Mouse (Mus musculus) lung, postnatal 0 days (tissue): Measurements from ENCODE around the gene Nacc1. TPM values are rescaled to one million over a fixed set of nuclear protein-coding genes. Genes with fewer than 3 reads are reported as not detected.

Experiments used
- ATAC-seq: fragments of 200-750 bp; cut with Nextera tagmentation; 2 replicates; pipeline ENCODE4 v1.8.0; 2017; ENCODE audit warnings: moderate library complexity
- DNase-seq: peaks from one replicate; pipeline ENCODE4 v3.0.0-alpha.2; 2016; ENCODE audit warnings: low spot score
- H3K27ac ChIP-seq: fragments of 300-500 bp; sonication (generic); 2 replicates; pipeline ENCODE4 v1.5.1; 2014; ENCODE audit warnings: antibody characterized with exemption, mild to moderate bottlenecking, low read length, mixed read lengths
- H3K27me3 ChIP-seq: fragments of 300-500 bp; sonication (generic); replicated peaks from 2 replicates; pipeline ENCODE4 v1.6.1; 2014; ENCODE audit warnings: low read length, mixed read lengths; ENCODE audit not compliant: insufficient read depth
- H3K36me3 ChIP-seq: fragments of 300-500 bp; sonication (generic); 2 replicates; pipeline ENCODE4 v1.6.1; 2014; ENCODE audit warnings: low read length, mixed read lengths; ENCODE audit not compliant: insufficient read depth
- H3K4me1 ChIP-seq: fragments of 300-500 bp; sonication (generic); 2 replicates; pipeline ENCODE4 v1.6.1; 2014; ENCODE audit warnings: antibody characterized with exemption, low read depth, low read length, mixed read lengths; ENCODE audit not compliant: insufficient read depth
- H3K4me2 ChIP-seq: fragments of 300-500 bp; sonication (generic); replicated peaks from 2 replicates; pipeline ENCODE4 v1.6.1; 2014; ENCODE audit warnings: low read depth, mild to moderate bottlenecking, low read length, moderate library complexity, mixed read lengths
- H3K4me3 ChIP-seq: fragments of 300-500 bp; sonication (generic); 2 replicates; pipeline ENCODE4 v1.5.1; 2014; ENCODE audit warnings: low read depth, low read length
- H3K9ac ChIP-seq: fragments of 300-500 bp; sonication (generic); replicated peaks from 2 replicates; pipeline ENCODE4 v1.6.1; 2014; ENCODE audit warnings: low read depth, mild to moderate bottlenecking
- H3K9me3 ChIP-seq: fragments of 300-500 bp; sonication (generic); 2 replicates; pipeline ENCODE4 v1.6.1; 2016; ENCODE audit warnings: low read length, mixed read lengths
- CTCF ChIP-seq: IDR thresholded peaks from 2 replicates; pipeline ENCODE4 v1.5.1; 2016; ENCODE audit warnings: antibody characterized with exemption, mild to moderate bottlenecking
- EP300 ChIP-seq: IDR thresholded peaks from 2 replicates; pipeline ENCODE4 v1.6.1; 2016; ENCODE audit warnings: antibody characterized with exemption, mild to moderate bottlenecking, control low read depth
- whole genome bisulfite sequencing: fragments of 180-500 bp; shearing (Covaris S2); extraction: QIAGEN DNeasy Blood & Tissue Kit; methylation state at CpG from one replicate; pipeline ENCODE4 v1.1.7; 2014; 5-methylcytosine and 5-hydroxymethylcytosine counted together
- polyA plus RNA-seq: library from polyadenylated mRNA; unstranded; fragments of >200 nt; fragmentation: Nextera tagmentation; extraction: Ambion mirVana; gene quantifications from 2 replicates; pipeline ENCODE4 v1.2.1, GENCODE M21; 2015

The Nacc1 gene
- polyA plus RNA-seq, 1 experiment from 2014 or later = 7.4 TPM

GRCm38 (mm10) chr8:84706610-84707266, 19.1 kb upstream of the Nacc1 start:
- Histone ChIP-seq H3K9ac (peak overlapping the region; percentile 29; the same call in 1 of the 2 replicates), H3K27ac (peak overlapping the region; percentile 88), H3K4me3 (peak overlapping the region; percentile 25), H3K27me3 (no peaks in the 10 kb centered on the region), H3K4me1 (peaks cover 19% of the 10 kb centered on the region), H3K4me2 (peak overlapping the region; percentile 69), H3K36me3 (no peaks in the 10 kb centered on the region), H3K9me3 (no peaks in the 10 kb centered on the region)
- DNase-seq (peak; percentile 54), ATAC-seq (peak; percentile 29)
- TF ChIP-seq EP300 (no peak), CTCF (no peak)
- 19% methylated on average over 42 of the region's 45 CpGs for WGBS

GRCm38 (mm10) chr8:84705960-84706359, 18.3 kb upstream of the Nacc1 start:
- no peaks in the 10 kb centered on the region for H3K27me3 ChIP-seq
- ATAC-seq (no peak), DNase-seq (no peak)
- H3K4me1 ChIP-seq = peaks cover 13% of the 10 kb centered on the region
- peak overlapping the region; percentile 32 for H3K4me3 ChIP-seq
- H3K36me3 ChIP-seq = no peaks in the 10 kb centered on the region
- TF ChIP-seq EP300 (no peak), CTCF (no peak)
- peak overlapping the region; percentile 32; the same call in 1 of the 2 replicates for H3K9ac ChIP-seq
- H3K4me2 ChIP-seq = peak overlapping the region; percentile 69
- WGBS = 40% methylated on average over 12 of the region's 12 CpGs
- H3K27ac ChIP-seq = peak overlapping the region; percentile 88
- no peaks in the 10 kb centered on the region for H3K9me3 ChIP-seq

GRCm38 (mm10) chr8:84704867-84705831, 17.5 kb upstream of the Nacc1 start:
- H3K27me3 ChIP-seq = no peaks in the 10 kb centered on the region
- DNase-seq = peak; percentile 35
- no peaks in the 10 kb centered on the region for H3K9me3 ChIP-seq
- H3K9ac ChIP-seq = peak overlapping the region; percentile 32; the same call in 1 of the 2 replicates
- peaks cover 13% of the 10 kb centered on the region for H3K4me1 ChIP-seq
- peak overlapping the region; percentile 81 for H3K27ac ChIP-seq
- WGBS = 13% methylated on average over 50 of the region's 61 CpGs
- peak overlapping the region; percentile 32 for H3K4me3 ChIP-seq
- ATAC-seq = no peak
- H3K4me2 ChIP-seq = peak overlapping the region; percentile 69
- H3K36me3 ChIP-seq = no peaks in the 10 kb centered on the region
- no peak for TF ChIP-seq CTCF
- no peak for TF ChIP-seq EP300

GRCm38 (mm10) chr8:84704356-84704755, 16.7 kb upstream of the Nacc1 start:
- no peaks in the 10 kb centered on the region for H3K27me3 ChIP-seq
- H3K36me3 ChIP-seq = no peaks in the 10 kb centered on the region
- peak overlapping the region; percentile 32 for H3K4me3 ChIP-seq
- H3K4me1 ChIP-seq = peaks cover 15% of the 10 kb centered on the region
- H3K9me3 ChIP-seq = no peaks in the 10 kb centered on the region
- 14% methylated on average over 16 of the region's 16 CpGs for WGBS
- peak; percentile 80 for DNase-seq
- peak overlapping the region; percentile 81 for H3K27ac ChIP-seq
- ATAC-seq = peak; percentile 18
- no peak overlapping the region for H3K9ac ChIP-seq
- TF ChIP-seq CTCF (peak; percentile 85), EP300 (no peak)
- H3K4me2 ChIP-seq = peak overlapping the region; percentile 69

GRCm38 (mm10) chr8:84703466-84704249, 16.0 kb upstream of the Nacc1 start:
- peak; percentile 20 for DNase-seq
- peak overlapping the region; percentile 81 for H3K27ac ChIP-seq
- peak; percentile 28 for TF ChIP-seq CTCF
- no peak for TF ChIP-seq EP300
- peak overlapping the region; percentile 69 for H3K4me2 ChIP-seq
- no peak overlapping the region for H3K9ac ChIP-seq
- H3K4me3 ChIP-seq = peak overlapping the region; percentile 33
- no peaks in the 10 kb centered on the region for H3K27me3 ChIP-seq
- H3K9me3 ChIP-seq = no peaks in the 10 kb centered on the region
- H3K36me3 ChIP-seq = no peaks in the 10 kb centered on the region
- H3K4me1 ChIP-seq = peaks cover 19% of the 10 kb centered on the region
- 27% methylated on average over 38 of the region's 38 CpGs for WGBS
- ATAC-seq = no peak
